Mouse (Mus musculus): ENCODE measurements around the gene Gm1979.
"Not testable (repeated sequence)": the region's sequence is repeated elsewhere in the genome, so short reads cannot be mapped to it uniquely, and the experiment has no call there.

Gene Gm1979

DNA sequence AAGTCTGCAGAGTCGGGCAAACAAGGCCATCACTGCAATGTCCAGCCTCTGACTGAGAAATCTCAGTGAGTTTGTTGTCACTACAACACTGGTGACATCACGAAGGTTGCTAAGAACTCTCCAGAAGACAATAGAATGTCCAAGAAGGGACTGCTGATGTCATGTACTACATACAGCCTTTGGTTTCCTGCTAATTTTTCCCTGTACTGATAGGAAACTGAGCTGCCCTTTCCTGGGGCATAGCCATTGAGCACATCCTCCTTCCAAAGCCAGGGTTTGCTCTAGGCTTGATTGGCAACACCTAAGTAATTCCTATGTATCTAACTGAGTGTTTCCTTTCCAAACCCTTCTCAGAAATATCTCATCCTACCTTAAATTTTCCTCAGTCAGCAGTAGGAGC lies at the start of gene Gm1979:
Gene Gm1979 (minus strand): TSS at position 101 of the 400 bp plus-strand sequence.
- DNase-seq (ENCODE audit: low spot score): not testable (repeated sequence)

DNA sequence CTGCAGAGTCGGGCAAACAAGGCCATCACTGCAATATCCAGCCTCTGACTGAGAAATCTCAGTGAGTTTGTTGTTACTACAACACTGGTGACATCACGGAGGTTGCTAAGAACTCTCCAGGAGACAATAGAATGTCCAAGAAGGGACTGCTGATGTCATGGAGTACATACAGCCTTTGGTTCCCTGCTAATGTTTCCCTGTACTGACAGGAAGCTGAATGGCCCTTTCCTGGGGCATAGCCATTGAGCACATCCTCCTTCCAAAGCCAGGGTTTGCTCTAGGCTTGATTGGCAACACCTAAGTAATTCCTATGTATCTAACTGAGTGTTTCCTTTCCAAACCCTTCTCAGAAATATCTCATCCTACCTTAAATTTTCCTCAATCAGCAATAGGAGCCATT lies 34.9 kb upstream of the Gm1979 start, which contains the start of gene Speer4a:
Gene Speer4a (minus strand): TSS at position 101 of the 400 bp plus-strand sequence.
- not testable (repeated sequence) for DNase-seq (ENCODE audit: low spot score)

DNA sequence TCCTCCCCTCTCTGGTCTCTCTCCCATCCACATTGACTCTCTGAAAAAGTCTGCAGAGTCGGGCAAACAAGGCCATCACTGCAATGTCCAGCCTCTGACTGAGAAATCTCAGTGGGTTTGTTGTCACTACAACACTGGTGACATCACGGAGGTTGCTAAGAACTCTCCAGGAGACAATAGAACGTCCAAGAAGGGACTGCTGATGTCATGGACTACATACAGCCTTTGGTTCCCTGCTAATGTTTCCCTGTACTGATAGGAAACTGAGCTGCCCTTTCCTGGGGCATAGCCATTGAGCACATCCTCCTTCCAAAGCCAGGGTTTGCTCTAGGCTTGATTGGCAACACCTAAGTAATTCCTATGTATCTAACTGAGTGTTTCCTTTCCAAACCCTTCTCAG lies 18.2 kb upstream of the Gm1979 start, which contains the start of gene Gm5862:
Gene Gm5862 (minus strand): TSS at position 101 of the 400 bp plus-strand sequence.
- not testable (repeated sequence) for DNase-seq (ENCODE audit: low spot score)

DNA sequence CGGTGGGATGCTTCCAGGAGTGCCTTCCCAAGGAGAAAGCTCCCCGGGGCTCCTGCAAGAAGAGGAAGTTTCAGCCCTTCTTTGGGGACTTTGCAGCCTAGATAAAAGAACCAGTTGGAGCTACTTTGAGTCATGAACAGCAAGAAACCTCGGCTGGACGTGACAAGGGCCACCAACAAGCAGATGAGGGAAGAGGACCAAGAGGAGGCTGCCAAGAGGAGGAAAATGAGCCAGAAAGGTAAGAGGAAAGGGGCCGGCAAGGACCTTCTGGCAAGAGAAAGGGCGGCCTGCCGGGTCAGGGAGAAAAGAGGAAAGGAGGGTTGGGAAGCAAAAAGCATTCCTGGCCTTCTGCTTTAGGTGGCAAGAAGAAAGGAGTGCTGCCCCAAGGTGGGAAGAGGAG lies 3.1 kb upstream of the Gm1979 start:
- DNase-seq (ENCODE audit: low spot score): not testable (repeated sequence)

DNA sequence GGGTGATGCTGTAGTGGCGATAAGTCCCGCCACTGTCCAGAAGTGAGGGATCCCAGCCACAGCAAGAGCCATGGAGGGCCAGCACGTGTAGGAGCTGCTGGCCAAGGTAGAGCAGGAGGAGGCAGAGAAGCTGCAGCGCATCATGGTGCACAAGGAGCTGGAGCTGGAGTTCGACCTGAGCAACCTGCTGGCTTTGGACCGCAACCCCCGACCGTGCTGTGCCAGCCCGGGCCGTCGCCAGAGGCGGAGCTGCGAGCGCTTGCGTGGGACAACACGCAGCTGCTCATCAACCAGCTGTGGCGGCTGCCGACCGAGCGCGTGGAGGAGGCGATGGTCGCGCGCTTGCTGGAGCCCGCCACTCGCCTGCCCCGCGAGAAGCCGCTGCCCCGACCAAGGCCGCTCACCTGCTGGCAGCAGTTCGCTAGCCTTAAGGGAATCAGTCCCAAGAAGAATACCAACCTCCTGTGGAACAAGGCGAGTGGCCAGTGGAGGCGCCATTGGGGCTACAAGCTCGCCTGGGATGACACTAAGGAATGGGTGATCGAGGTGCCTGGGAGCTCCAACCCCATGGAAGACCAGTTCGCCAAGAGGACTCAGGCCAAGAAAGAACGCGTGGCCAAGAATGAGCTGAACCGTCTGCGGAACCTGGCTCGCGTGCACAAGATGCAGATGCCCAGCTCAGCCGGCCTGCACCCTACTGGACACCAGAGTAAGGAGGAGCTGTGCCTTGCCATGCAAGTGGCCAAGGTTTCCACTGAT lies 2.5 kb upstream of the Gm1979 start:
- peak; percentile 3 for DNase-seq (ENCODE audit: low spot score)

DNA sequence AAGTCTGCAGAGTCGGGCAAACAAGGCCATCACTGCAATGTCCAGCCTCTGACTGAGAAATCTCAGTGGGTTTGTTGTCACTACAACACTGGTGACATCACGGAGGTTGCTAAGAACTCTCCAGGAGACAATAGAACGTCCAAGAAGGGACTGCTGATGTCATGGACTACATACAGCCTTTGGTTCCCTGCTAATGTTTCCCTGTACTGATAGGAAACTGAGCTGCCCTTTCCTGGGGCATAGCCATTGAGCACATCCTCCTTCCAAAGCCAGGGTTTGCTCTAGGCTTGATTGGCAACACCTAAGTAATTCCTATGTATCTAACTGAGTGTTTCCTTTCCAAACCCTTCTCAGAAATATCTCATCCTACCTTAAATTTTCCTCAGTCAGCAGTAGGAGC lies 16.0 kb downstream of the Gm1979 start, which contains the start of gene Gm21698:
Gene Gm21698 (minus strand): TSS at position 101 of the 400 bp plus-strand sequence.
- not testable (repeated sequence) for DNase-seq (ENCODE audit: low spot score)

DNA sequence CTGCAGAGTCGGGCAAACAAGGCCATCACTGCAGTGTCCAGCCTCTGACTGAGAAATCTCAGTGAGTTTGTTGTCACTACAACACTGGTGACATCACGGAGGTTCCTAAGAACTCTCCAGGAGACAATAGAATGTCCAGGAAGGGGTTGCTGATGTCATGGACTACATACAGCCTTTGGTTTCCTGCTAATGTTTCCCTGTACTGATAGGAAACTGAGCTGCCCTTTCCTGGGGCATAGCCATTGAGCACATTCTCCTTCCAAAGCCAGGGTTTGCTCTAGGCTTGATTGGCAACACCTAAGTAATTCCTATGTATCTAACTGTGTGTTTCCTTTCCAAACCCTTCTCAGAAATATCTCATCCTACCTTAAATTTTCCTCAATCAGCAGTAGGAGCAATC lies 32.0 kb downstream of the Gm1979 start, which contains the start of gene Gm21680:
Gene Gm21680 (minus strand): TSS at position 101 of the 400 bp plus-strand sequence.
- DNase-seq (ENCODE audit: low spot score): not testable (repeated sequence)

DNA sequence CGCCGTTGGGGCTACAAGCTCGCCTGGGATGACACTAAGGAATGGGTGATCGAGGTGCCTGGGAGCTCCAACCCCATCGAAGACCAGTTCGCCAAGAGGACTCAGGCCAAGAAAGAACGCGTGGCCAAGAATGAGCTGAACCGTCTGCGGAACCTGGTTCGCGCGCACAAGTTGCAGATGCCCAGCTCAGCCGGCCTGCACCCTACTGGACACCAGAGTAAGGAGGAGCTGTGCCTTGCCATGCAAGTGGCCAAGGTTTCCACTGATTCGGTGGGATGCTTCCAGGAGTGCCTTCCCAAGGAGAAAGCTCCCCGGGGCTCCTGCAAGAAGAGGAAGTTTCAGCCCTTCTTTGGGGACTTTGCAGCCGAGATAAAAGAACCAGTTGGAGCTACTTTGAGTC lies 47.5 kb downstream of the Gm1979 start:
- DNase-seq (ENCODE audit: low spot score): not testable (repeated sequence)

DNA sequence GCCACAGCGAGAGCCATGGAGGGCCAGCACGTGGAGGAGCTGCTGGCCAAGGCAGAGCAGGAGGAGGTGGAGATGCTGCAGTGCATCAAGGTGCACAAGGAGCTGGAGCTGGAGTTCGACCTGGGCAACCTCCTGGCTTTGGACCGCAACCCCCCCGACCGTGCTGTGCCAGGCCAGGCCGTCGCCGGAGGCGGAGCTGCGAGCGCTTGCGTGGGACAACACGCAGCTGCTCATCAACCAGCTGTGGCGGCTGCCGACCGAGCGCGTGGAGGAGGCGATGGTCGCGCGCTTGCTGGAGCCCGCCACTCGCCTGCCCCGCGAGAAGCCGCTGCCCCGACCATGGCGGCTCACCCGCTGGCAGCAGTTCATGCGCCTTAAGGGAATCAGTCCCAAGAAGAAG lies 48.0 kb downstream of the Gm1979 start:
- not testable (repeated sequence) for DNase-seq (ENCODE audit: low spot score)

DNA sequence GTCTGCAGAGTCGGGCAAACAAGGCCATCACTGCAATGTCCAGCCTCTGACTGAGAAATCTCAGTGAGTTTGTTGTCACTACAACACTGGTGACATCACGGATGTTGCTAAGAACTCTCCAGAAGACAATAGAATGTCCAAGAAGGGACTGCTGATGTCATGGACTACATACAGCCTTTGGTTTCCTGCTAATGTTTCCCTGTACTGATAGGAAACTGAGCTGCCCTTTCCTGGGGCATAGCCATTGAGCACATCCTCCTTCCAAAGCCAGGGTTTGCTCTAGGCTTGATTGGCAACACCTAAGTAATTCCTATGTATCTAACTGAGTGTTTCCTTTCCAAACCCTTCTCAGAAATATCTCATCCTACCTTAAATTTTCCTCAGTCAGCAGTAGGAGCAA lies 50.3 kb downstream of the Gm1979 start, which contains the start of gene Gm21671:
Gene Gm21671 (minus strand): TSS at position 101 of the 400 bp plus-strand sequence.
- not testable (repeated sequence) for DNase-seq (ENCODE audit: low spot score)

Measured in urinary bladder, postnatal 25 days (tissue).